Mouse (Mus musculus): ENCODE measurements around the gene Amigo2. TPM values are rescaled to one million over a fixed set of nuclear protein-coding genes. Genes with fewer than 3 reads are reported as not detected.
A peak's percentile ranks its signal among the peaks of the same experiment; 100 is the strongest.

Gene Amigo2
- polyA plus RNA-seq, 1 experiment, result 1.8 TPM

DNA sequence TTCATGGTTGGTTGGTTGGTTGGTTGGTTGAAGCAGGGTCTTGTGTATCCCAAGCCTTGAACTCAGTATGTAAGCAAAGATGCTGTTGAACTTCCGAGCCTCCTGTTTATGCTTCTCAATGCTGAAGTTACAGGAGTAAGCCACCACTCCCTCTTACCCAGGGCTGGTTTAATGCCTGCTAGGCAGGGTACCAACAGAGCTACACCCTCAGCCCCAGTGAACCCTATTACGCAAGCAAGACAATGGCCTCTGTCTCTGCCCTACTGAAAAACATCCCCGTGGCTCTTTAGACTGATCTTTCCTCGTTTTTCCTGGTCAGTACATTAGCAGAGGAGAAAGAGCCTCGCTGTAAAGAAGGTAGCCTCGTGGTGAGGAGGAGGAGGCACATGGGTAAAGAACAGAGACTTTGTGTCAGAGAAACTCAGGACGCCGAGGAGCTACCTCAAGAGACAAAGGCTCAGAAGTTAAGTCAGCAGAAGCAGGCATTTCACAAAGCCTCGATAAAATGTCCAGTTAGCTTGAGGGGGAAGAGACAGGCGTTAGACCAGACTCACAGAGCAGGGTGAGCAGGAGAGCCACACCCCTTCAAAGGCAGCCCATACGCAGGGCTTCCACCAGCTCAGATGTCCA, 13.0 kb upstream of the Amigo2 start:
- no peak for TF ChIP-seq POLR2A (IDR thresholded peaks at IDR 0.05; ENCODE audit: borderline replicate concordance, control insufficient read depth, low read depth, low read length)
- TF ChIP-seq CTCF (IDR thresholded peaks at IDR 0.05; ENCODE audit: control insufficient read depth, insufficient read depth, low read length), result no peak
- WGBS, result 54% methylated on average over 11 of the region's 11 CpGs
- Histone ChIP-seq H3K4me1 (ENCODE audit: control insufficient read depth, insufficient read depth, low read length) (no peaks in the 10 kb centered on the region; the same call in 1 of the 2 replicates), H3K4me3 (replicated peaks; ENCODE audit: control insufficient read depth, low read depth, low read length) (no peak overlapping the region), H3K27ac (ENCODE audit: control insufficient read depth, insufficient read depth, low read depth, low read length, poor library complexity) (peak overlapping the region; percentile 26)

DNA sequence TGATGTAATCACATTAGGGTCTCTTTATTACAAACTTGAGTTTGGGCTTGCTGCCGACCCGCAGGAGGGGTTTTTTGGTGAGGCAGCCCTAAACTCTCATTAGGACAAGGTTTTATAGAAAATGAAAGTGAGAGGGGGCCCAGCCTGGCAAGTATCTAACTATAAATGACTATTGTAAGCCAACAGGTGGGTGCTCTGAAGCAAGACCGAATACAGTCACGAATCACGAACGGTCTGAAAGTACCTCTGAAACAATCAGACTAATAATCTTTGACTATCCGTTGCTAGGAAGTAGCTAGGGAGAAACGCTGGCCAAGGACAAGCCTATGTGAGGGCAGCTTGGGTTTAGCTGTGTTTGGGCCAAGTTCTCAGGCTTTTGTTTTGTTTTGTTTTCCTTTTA, 12.2 kb upstream of the Amigo2 start:
- Histone ChIP-seq H3K4me1 (ENCODE audit: control insufficient read depth, insufficient read depth, low read length) (no peaks in the 10 kb centered on the region; the same call in 1 of the 2 replicates), H3K4me3 (replicated peaks; ENCODE audit: control insufficient read depth, low read depth, low read length) (no peak overlapping the region), H3K27ac (ENCODE audit: control insufficient read depth, insufficient read depth, low read depth, low read length, poor library complexity) (peak overlapping the region; percentile 53)
- TF ChIP-seq POLR2A (IDR thresholded peaks at IDR 0.05; ENCODE audit: borderline replicate concordance, control insufficient read depth, low read depth, low read length) (no peak), CTCF (IDR thresholded peaks at IDR 0.05; ENCODE audit: control insufficient read depth, insufficient read depth, low read length) (no peak)
- WGBS, result 77% methylated on average over 8 of the region's 8 CpGs

GRCm38 (mm10) chr15:97258483-97259230, 11.6 kb upstream of the Amigo2 start:
- WGBS, result 80% methylated on average over 17 of the region's 17 CpGs
- TF ChIP-seq POLR2A (IDR thresholded peaks at IDR 0.05; ENCODE audit: borderline replicate concordance, control insufficient read depth, low read depth, low read length), result no peak
- TF ChIP-seq CTCF (IDR thresholded peaks at IDR 0.05; ENCODE audit: control insufficient read depth, insufficient read depth, low read length), result no peak
- H3K4me3 ChIP-seq (replicated peaks; ENCODE audit: control insufficient read depth, low read depth, low read length), result no peak overlapping the region
- H3K27ac ChIP-seq (ENCODE audit: control insufficient read depth, insufficient read depth, low read depth, low read length, poor library complexity), result peak overlapping the region; percentile 15; the same call in 1 of the 2 replicates
- H3K4me1 ChIP-seq (ENCODE audit: control insufficient read depth, insufficient read depth, low read length), result no peaks in the 10 kb centered on the region; the same call in 1 of the 2 replicates

DNA sequence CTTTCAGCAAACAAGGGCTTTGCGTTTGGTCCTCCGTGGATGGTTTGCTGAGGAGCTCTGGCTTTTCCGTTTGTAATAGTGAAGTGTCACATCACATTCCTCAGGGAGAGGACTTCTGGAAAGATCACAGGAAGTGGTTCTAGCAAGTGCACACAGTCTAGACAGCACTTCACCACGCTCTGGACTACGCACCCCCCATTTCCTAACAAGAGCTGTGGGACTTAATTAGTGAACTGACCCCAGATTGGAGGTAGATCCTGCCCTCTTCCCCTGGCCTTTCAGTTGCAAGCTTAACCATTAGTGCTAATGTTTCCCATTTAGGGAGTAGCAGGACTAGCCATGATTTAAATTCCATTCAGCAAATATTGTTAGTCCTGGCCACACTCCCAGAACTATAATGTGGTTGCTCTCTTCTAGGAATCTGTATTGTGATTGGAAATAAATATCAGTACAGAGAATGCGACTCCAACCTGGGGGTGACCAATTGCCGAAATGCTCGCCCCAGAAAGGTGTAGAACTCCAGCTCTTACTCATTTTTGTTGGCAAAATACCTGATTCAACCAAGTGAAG, 10.2 kb upstream of the Amigo2 start:
- no peak for TF ChIP-seq POLR2A (IDR thresholded peaks at IDR 0.05; ENCODE audit: borderline replicate concordance, control insufficient read depth, low read depth, low read length)
- no peak for TF ChIP-seq CTCF (IDR thresholded peaks at IDR 0.05; ENCODE audit: control insufficient read depth, insufficient read depth, low read length)
- no peaks in the 10 kb centered on the region; the same call in 1 of the 2 replicates for H3K4me1 ChIP-seq (ENCODE audit: control insufficient read depth, insufficient read depth, low read length)
- 79% methylated on average over 8 of the region's 8 CpGs for WGBS
- no peak overlapping the region for H3K27ac ChIP-seq (ENCODE audit: control insufficient read depth, insufficient read depth, low read depth, low read length, poor library complexity)
- H3K4me3 ChIP-seq (replicated peaks; ENCODE audit: control insufficient read depth, low read depth, low read length), result no peak overlapping the region

- no peaks in the 10 kb centered on the region; the same call in 1 of the 2 replicates for H3K4me1 ChIP-seq (ENCODE audit: control insufficient read depth, insufficient read depth, low read length)
- H3K4me3 ChIP-seq (replicated peaks; ENCODE audit: control insufficient read depth, low read depth, low read length), result no peak overlapping the region
- 75% methylated on average over 11 of the region's 11 CpGs for WGBS
- no peak overlapping the region for H3K27ac ChIP-seq (ENCODE audit: control insufficient read depth, insufficient read depth, low read depth, low read length, poor library complexity)
- TF ChIP-seq CTCF (IDR thresholded peaks at IDR 0.05; ENCODE audit: control insufficient read depth, insufficient read depth, low read length) (no peak), POLR2A (IDR thresholded peaks at IDR 0.05; ENCODE audit: borderline replicate concordance, control insufficient read depth, low read depth, low read length) (no peak)
Measured at GRCm38 (mm10) chr15:97256411-97256810, 9.3 kb upstream of the Amigo2 start.

DNA sequence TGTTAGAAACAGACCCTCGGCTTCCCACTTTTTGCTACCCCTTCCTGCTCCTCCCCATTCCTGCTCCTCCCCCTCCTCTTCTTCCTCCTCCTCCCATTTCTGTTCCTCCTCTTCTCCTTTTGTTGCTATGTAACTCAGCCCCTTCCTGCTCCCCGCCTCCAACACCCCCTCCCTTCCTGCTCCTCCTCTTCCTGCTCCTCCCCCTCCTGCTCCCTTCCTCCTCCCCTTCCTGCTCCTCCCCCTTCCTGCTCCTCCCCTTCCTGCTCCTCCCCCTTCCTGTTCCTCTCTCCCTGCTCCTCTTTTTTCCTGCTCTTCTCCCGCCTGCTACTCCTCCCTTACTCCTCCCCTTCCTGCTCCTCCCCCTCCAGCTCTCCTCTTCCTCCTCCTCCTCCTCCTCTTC, 8.7 kb upstream of the Amigo2 start:
- no peak overlapping the region for H3K27ac ChIP-seq (ENCODE audit: control insufficient read depth, insufficient read depth, low read depth, low read length, poor library complexity)
- no peak overlapping the region for H3K4me3 ChIP-seq (replicated peaks; ENCODE audit: control insufficient read depth, low read depth, low read length)
- WGBS, result 60% methylated on average over 3 of the region's 3 CpGs
- no peak for TF ChIP-seq POLR2A (IDR thresholded peaks at IDR 0.05; ENCODE audit: borderline replicate concordance, control insufficient read depth, low read depth, low read length)
- no peak for TF ChIP-seq CTCF (IDR thresholded peaks at IDR 0.05; ENCODE audit: control insufficient read depth, insufficient read depth, low read length)
- H3K4me1 ChIP-seq (ENCODE audit: control insufficient read depth, insufficient read depth, low read length), result no peaks in the 10 kb centered on the region; the same call in 1 of the 2 replicates

- no peak for TF ChIP-seq POLR2A (IDR thresholded peaks at IDR 0.05; ENCODE audit: borderline replicate concordance, control insufficient read depth, low read depth, low read length)
- 88% methylated on average over 4 of the region's 4 CpGs for WGBS
- H3K4me3 ChIP-seq (replicated peaks; ENCODE audit: control insufficient read depth, low read depth, low read length), result no peak overlapping the region
- H3K4me1 ChIP-seq (ENCODE audit: control insufficient read depth, insufficient read depth, low read length), result no peaks in the 10 kb centered on the region; the same call in 1 of the 2 replicates
- no peak overlapping the region for H3K27ac ChIP-seq (ENCODE audit: control insufficient read depth, insufficient read depth, low read depth, low read length, poor library complexity)
Measured at GRCm38 (mm10) chr15:97254375-97254774, 7.3 kb upstream of the Amigo2 start.

DNA sequence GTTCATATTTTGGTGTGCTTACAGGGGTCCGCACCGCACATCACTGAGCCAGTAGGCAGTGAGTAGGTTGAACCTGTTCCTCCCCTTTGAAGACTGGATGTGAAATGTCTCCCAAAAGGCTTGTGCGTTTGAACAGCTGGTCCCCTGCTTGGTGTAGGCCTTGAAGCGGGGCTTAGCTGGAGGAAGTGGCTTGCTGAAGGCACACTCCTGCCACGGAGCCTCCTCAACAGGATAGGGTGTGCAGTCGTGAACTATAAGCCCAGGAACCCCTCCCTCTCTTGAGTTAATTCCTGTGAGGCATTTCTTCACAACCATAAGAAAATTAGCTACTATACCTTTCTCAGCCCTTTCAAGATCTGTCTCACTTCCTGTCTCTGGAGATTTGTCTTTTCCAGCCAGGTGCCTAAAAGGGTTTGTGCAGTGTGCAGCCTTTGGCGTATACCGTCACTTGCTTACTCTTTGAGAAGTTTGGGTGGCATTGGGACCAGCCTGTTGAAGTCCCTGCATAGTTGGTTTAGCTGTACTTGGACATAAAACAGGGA, 5.5 kb upstream of the Amigo2 start:
- no peaks in the 10 kb centered on the region; the same call in 1 of the 2 replicates for H3K4me1 ChIP-seq (ENCODE audit: control insufficient read depth, insufficient read depth, low read length)
- no peak overlapping the region for H3K4me3 ChIP-seq (replicated peaks; ENCODE audit: control insufficient read depth, low read depth, low read length)
- TF ChIP-seq POLR2A (IDR thresholded peaks at IDR 0.05; ENCODE audit: borderline replicate concordance, control insufficient read depth, low read depth, low read length), result no peak
- no peak for TF ChIP-seq CTCF (IDR thresholded peaks at IDR 0.05; ENCODE audit: control insufficient read depth, insufficient read depth, low read length)
- no peak overlapping the region for H3K27ac ChIP-seq (ENCODE audit: control insufficient read depth, insufficient read depth, low read depth, low read length, poor library complexity)
- WGBS, result 48% methylated on average over 8 of the region's 8 CpGs
